Mouse (Mus musculus) embryonic fibroblast, embryonic 13.5 days (primary cell): ENCODE data around the gene Ephb2. TPM values are rescaled to one million over a fixed set of nuclear protein-coding genes. Genes with fewer than 3 reads are reported as not detected.

Experiments used
- H3K27ac ChIP-seq: 2 replicates; pipeline ENCODE4 v1.5.1; 2012; ENCODE audit warnings: low read length, control low read depth, inconsistent platforms; ENCODE audit not compliant: insufficient read depth
- H3K4me1 ChIP-seq: 2 replicates; pipeline ENCODE4 v1.6.1; 2011; ENCODE audit warnings: low read length; ENCODE audit not compliant: control insufficient read depth, insufficient read depth
- H3K4me3 ChIP-seq: 2 replicates; pipeline ENCODE4 v1.5.1; 2011; ENCODE audit warnings: mild to moderate bottlenecking, control low read depth, low read length; ENCODE audit not compliant: insufficient read depth
- CTCF ChIP-seq: IDR thresholded peaks from 2 replicates; pipeline ENCODE4 v1.5.1; 2011; ENCODE audit warnings: mild to moderate bottlenecking, control low read depth, low read length, moderate library complexity, borderline replicate concordance; ENCODE audit not compliant: insufficient read depth
- POLR2A ChIP-seq: IDR thresholded peaks from 2 replicates; pipeline ENCODE4 v1.6.1; 2011; ENCODE audit warnings: low read depth, mild to moderate bottlenecking, control low read depth, low read length, moderate library complexity
- polyA plus RNA-seq: library from polyadenylated mRNA; stranded (reverse); fragments of >200 nt; gene quantifications from 2 replicates; pipeline ENCODE4 v1.2.4, GENCODE M21; 2011; ENCODE audit warnings: low read depth; ENCODE audit not compliant: missing spikeins, insufficient read length

The Ephb2 gene
- polyA plus RNA-seq, 1 experiment, result 44.6 TPM

- no peak overlapping the region for H3K27ac ChIP-seq
- TF ChIP-seq POLR2A (no peak), CTCF (no peak)
- no peak overlapping the region for H3K4me3 ChIP-seq
- no peaks in the 10 kb centered on the region for H3K4me1 ChIP-seq
Measured at GRCm38 (mm10) chr4:136701236-136701635, 134.6 kb downstream of the Ephb2 start.

DNA sequence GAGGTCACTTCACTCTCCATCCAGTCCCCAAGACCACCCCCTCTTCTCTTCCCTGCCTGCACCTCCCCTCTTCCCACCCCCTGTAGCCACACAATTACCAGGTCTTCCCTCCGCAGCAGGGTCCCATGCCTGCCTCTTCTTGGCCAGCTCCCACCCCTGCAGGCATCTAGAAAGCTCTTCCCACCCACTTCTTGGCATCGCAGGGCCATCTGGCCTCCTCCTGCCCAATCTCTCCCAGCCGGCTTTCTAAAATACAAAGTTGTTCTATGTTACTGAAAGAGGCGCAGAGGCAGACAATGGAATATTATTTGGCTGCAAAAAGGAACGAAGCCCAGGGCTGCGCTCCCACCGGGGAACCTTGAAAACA lies 136.7 kb downstream of the Ephb2 start:
- H3K27ac ChIP-seq, result no peak overlapping the region

DNA sequence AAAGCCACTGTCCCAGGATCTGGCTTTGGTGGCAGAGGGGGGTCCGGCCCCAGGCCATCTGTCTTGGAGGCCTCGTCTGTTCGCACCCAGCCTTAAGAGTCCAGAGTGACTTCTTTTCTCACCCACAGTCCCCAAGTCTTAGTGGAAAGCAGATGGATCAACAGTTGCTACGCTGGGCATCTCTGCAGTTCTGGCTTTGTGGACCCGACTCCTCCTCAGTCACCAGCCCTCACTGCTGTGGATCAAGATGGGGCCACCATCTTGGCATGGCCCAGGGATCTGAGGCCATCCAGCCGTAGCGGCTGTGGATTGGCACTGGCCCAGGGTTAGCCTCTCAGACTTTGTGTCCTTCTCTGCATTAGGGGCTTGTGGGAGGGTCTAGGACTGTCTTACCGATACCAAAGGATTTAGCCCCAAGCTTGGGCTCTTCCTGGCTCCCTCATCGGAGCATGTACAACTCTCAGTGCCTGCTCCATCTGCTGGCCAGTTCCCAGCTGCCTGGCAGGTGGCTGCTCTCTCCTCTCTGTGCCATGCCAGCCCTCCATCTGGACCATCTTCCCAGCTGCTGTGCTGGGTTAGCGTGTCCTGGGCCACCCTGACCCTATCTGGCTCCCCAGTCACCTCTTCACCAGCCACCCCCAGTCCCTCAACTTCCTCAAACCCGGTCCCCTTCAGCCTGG lies 137.2 kb downstream of the Ephb2 start:
- H3K4me3 ChIP-seq, result no peak overlapping the region
- H3K4me1 ChIP-seq, result no peaks in the 10 kb centered on the region
- TF ChIP-seq CTCF (no peak), POLR2A (no peak)
- no peak overlapping the region for H3K27ac ChIP-seq

More for the DNA sequence above, 136.7 kb downstream of the Ephb2 start:
- no peak overlapping the region for H3K4me3 ChIP-seq
- TF ChIP-seq POLR2A (no peak), CTCF (no peak)
- H3K4me1 ChIP-seq, result no peaks in the 10 kb centered on the region

DNA sequence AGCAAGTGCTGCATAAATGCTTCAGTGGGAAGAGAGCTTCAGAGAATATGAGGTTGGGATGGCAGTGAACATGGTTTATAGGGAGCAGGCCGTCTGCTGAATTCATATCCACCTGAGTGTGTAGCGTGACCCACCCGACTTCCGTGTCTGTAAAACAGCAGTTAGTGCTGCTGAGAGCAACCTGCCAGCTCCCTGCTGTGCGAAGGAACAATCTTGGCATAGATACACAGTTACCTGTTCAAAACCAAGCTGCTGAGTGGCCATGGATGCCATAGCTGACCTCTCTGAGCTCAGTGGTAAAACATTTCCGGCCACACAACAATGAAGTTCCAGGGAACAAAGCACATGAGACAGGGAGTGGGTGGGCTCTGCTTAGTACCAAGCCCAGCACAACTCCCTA lies 138.5 kb downstream of the Ephb2 start:
- no peak for TF ChIP-seq POLR2A
- TF ChIP-seq CTCF, result no peak
- Histone ChIP-seq H3K4me1 (no peaks in the 10 kb centered on the region), H3K27ac (no peak overlapping the region), H3K4me3 (no peak overlapping the region)

DNA sequence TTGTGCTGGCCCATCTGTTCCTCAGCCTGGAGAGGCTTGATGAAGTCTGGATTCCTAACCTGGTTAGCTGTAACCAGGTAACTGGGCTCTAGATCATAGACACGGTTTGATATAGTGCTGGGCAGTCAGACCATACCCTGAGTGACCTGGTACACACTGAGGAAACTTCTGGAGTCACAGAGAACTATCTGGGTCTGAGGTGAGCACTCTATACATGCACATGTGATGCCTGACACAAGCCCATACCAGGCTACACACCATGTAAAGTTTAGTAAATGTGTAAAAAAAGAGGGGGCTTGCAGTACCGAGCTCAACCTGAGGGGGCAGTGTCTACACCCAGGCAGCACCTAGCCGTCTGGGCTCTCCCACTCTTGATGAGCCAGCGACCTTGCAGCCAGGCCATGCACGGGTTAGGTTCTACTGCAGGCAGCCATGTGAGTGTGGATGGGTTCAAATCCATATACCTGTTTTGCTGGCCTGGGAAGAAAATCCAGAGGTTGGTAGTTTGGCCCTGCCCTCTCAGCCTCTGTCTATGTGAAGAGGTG lies 139.3 kb downstream of the Ephb2 start:
- no peak for TF ChIP-seq POLR2A
- TF ChIP-seq CTCF, result peak; percentile 94
- Histone ChIP-seq H3K4me1 (no peaks in the 10 kb centered on the region), H3K27ac (no peak overlapping the region), H3K4me3 (no peak overlapping the region)

- H3K27ac ChIP-seq, result no peak overlapping the region
- H3K4me1 ChIP-seq, result no peaks in the 10 kb centered on the region
- TF ChIP-seq CTCF, result no peak
- no peak overlapping the region for H3K4me3 ChIP-seq
Measured at GRCm38 (mm10) chr4:136695696-136696095, 140.1 kb downstream of the Ephb2 start.

DNA sequence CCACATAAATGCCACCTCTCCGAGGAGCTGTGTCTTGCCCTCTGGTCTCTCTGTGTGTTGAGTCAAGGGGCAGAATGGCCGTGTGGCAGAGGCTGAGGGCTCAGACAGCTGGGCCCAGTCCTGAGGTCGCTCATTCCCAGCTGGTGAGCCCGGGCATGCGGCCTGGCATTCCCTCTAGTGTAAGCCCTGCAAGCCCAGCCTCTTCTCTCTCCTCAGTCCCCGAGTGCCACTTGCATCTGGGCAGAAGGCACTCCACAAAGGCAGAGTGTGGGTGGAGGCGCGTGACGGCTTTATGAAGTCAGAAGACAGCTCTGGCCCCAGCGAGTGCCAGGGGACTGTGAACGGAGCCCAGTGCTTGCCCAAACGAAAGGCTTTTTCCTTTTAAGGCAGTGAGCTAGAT lies 145.8 kb downstream of the Ephb2 start:
- no peak overlapping the region for H3K27ac ChIP-seq
- H3K4me1 ChIP-seq, result no peaks in the 10 kb centered on the region
- TF ChIP-seq CTCF, result no peak
- TF ChIP-seq POLR2A, result no peak
- no peak overlapping the region for H3K4me3 ChIP-seq

DNA sequence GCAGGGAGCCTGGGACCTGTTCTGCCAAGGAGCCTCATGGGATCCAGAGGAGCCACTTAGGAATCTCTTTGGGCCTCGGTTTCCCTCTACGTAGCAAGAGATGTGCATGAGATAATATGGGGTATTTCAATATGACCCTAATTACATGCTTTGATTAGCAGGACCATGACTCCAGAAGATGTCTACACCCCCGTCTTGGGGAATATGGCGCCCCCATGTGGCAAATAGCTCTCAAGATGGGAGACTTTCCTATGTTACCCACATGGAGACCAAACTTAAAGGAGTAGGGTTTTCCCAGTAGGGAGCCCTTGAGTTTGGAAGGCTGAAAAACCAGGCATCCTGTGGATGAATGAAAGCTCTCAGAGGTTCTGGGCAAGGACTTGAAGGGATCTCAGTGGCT lies 147.7 kb downstream of the Ephb2 start:
- no peak overlapping the region for H3K27ac ChIP-seq
- H3K4me1 ChIP-seq, result no peaks in the 10 kb centered on the region
- no peak overlapping the region for H3K4me3 ChIP-seq
- TF ChIP-seq POLR2A (no peak), CTCF (no peak)

DNA sequence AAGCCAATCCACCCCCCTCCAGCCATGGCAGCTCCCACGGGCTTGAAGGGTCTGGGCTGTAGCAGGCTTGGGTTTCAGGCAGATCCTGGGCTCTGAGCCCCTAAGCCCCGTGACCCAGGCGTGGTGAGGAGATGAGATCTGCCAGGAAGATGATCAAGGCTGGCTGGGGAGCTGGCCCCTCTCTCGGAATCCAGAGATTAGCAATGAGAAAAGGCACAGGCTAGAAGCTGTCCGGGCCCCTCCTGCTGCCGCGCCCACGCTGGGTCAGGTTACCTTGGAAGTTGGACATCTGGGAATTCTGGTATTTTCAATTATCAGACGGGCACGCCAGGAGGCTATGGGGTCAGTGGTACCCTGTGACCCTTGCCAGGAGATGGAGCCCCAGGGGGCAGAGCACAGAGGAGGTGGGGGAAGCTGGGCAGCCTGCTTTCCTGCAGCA lies 150.3 kb downstream of the Ephb2 start:
- no peak overlapping the region for H3K4me3 ChIP-seq
- no peak overlapping the region for H3K27ac ChIP-seq
- no peak for TF ChIP-seq POLR2A
- no peak for TF ChIP-seq CTCF
- H3K4me1 ChIP-seq, result no peaks in the 10 kb centered on the region

DNA sequence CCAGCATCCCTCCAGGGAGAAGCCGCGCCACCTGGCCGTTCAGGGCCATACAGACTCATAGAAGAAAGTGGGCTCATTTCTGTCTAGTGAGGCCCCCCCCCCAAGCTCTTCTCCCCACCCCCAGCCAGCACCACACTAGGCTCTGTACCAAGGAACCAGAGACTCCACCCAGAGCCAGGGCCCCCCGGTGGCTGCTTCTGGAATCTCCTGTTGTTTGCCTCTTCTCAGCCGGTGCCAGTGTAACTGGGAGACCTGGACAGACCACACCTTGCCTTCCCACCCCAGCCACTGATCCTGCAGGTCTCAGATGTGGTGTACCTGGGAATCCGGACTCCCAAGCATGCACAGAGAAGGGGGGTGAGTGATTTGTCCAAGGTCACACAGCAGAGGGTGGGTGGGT lies 151.3 kb downstream of the Ephb2 start:
- TF ChIP-seq POLR2A (no peak), CTCF (no peak)
- Histone ChIP-seq H3K4me3 (no peak overlapping the region), H3K27ac (no peak overlapping the region), H3K4me1 (no peaks in the 10 kb centered on the region)
